In the genomic region with DNA sequence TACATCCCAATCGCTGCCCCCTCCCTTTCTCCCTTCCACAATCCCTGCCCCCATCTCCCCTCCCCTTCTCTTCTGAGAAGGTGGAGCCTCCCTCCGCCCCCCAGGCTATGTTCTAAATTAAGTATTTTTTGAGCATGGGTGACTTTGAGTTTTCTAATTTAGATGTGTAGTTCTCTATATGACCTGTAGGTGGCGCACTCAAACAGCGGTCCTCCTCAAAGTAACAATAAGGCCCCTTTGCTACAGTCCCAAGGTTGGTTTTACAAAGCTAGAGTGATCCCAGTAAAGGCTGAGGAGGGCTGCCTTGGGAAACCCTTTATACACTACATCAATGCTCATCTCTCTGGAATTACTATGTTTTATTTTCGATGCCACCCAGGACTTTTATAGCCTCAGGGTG, we compare ENCODE assay signal across 9 mouse cellular contexts.
DNase-seq lines count a peak whose midpoint lies in the region; ATAC-seq and TF ChIP-seq lines count a peak whose summit lies in the region.
"Had no signal": no experiment of that assay in that cellular context is flagged by ENCODE, and none has a peak within 500 bp of the region (broad histone marks: within the 10 kb centered on the region; RNA-seq: fewer than 3 reads in every experiment).

No protein-coding gene starts in this region.

- H3K4me2 ChIP-seq in embryonic facial prominence, embryonic 11.5 days (ENCODE audit: low read depth, low read length) = no peak overlapping the region
- no peak overlapping the region for H3K4me2 ChIP-seq in lung, embryonic 14.5 days
- H3K4me2 ChIP-seq: limb, embryonic 12.5 days had no signal

- no peak overlapping the region for H3K27ac ChIP-seq in embryonic facial prominence, embryonic 11.5 days (replicated peaks; ENCODE audit: low read depth, low read length)
- no peak overlapping the region for H3K27ac ChIP-seq in embryonic facial prominence, embryonic 10.5 days (replicated peaks)
- no peak overlapping the region for H3K27ac ChIP-seq in lung, embryonic 14.5 days (ENCODE audit: low read depth)
- H3K27ac ChIP-seq: limb, embryonic 12.5 days had no signal

- TF ChIP-seq CTCF in lung, embryonic 14.5 days (IDR thresholded peaks at IDR 0.05; ENCODE audit: low read depth) = peak; percentile 76

- no peaks in the 10 kb centered on the region for H3K36me3 ChIP-seq in embryonic facial prominence, embryonic 11.5 days (replicated peaks; ENCODE audit: control insufficient read depth, insufficient read depth, low read depth, low read length)
- H3K36me3 ChIP-seq in embryonic facial prominence, embryonic 10.5 days (replicated peaks) = no peaks in the 10 kb centered on the region
- H3K36me3 ChIP-seq in lung, embryonic 14.5 days (ENCODE audit: insufficient read depth) = no peaks in the 10 kb centered on the region
- H3K36me3 ChIP-seq: limb, embryonic 12.5 days had no signal

- no peaks in the 10 kb centered on the region for H3K4me1 ChIP-seq in embryonic facial prominence, embryonic 11.5 days (ENCODE audit: control insufficient read depth, insufficient read depth, low read length)
- 0 out of 2 replicates have a peak, but pooled peaks cover 4% of the 10 kb centered on the region for H3K4me1 ChIP-seq in embryonic facial prominence, embryonic 10.5 days
- H3K4me1 ChIP-seq in lung, embryonic 14.5 days (ENCODE audit: insufficient read depth) = no peaks in the 10 kb centered on the region
- H3K4me1 ChIP-seq: limb, embryonic 12.5 days had no signal

- no peak overlapping the region for H3K9ac ChIP-seq in embryonic facial prominence, embryonic 11.5 days (replicated peaks; ENCODE audit: low read length)
- H3K9ac ChIP-seq in lung, embryonic 14.5 days = no peak overlapping the region
- H3K9ac ChIP-seq: limb, embryonic 12.5 days had no signal

- no peak overlapping the region for H3K4me3 ChIP-seq in embryonic facial prominence, embryonic 11.5 days (ENCODE audit: low read depth, low read length)
- no peak overlapping the region for H3K4me3 ChIP-seq in embryonic facial prominence, embryonic 10.5 days
- no peak overlapping the region for H3K4me3 ChIP-seq in lung, embryonic 14.5 days (ENCODE audit: low read depth, low read length)
- H3K4me3 ChIP-seq: limb, embryonic 12.5 days had no signal

- peak; percentile 67 for DNase-seq in embryonic facial prominence, embryonic 11.5 days (ENCODE audit: low spot score)
- no peak for DNase-seq in embryonic facial prominence, embryonic 10.5 days (ENCODE audit: low spot score)
- peak; percentile 70 for DNase-seq in lung, embryonic 14.5 days
- no peak for DNase-seq in lung, adult 18-20 months
- peak; percentile 74 for DNase-seq in retina, embryonic 14.5 days (ENCODE audit: low spot score)
- DNase-seq in urinary bladder, postnatal 10 days (ENCODE audit: low spot score) = no peak
- no peak for DNase-seq in B cell, adult 2 months

- no peaks in the 10 kb centered on the region for H3K9me3 ChIP-seq in embryonic facial prominence, embryonic 11.5 days (replicated peaks; ENCODE audit: control insufficient read depth, low read length)
- no peaks in the 10 kb centered on the region for H3K9me3 ChIP-seq in embryonic facial prominence, embryonic 10.5 days
- no peaks in the 10 kb centered on the region for H3K9me3 ChIP-seq in lung, embryonic 14.5 days (ENCODE audit: low read depth, low read length)
- H3K9me3 ChIP-seq: limb, embryonic 12.5 days had no signal

- WGBS in embryonic facial prominence, embryonic 11.5 days = 26% methylated on average over 5 of the region's 5 CpGs
- 29% methylated on average over 5 of the region's 5 CpGs for WGBS in embryonic facial prominence, embryonic 10.5 days
- WGBS in lung, embryonic 14.5 days = 28% methylated on average over 5 of the region's 5 CpGs

- ATAC-seq in embryonic facial prominence, embryonic 11.5 days (replicated peaks; ENCODE audit: insufficient number of reproducible peaks, low FRiP score, low TSS enrichment, low read depth) = no peak
- ATAC-seq in lung, embryonic 14.5 days (ENCODE audit: insufficient read depth) = no peak
- ATAC-seq in common myeloid progenitor, adult 5-6 weeks (replicated peaks; ENCODE audit: low read depth, poor library complexity, severe bottlenecking) = peak; percentile 77

- H3K27me3 ChIP-seq in embryonic facial prominence, embryonic 11.5 days (ENCODE audit: control insufficient read depth, insufficient read depth, low read length) = no peaks in the 10 kb centered on the region
- no peaks in the 10 kb centered on the region for H3K27me3 ChIP-seq in embryonic facial prominence, embryonic 10.5 days (replicated peaks; ENCODE audit: low read depth, poor library complexity, severe bottlenecking)
- no peaks in the 10 kb centered on the region for H3K27me3 ChIP-seq in lung, embryonic 14.5 days (ENCODE audit: insufficient read depth, low read length)

Comparison
In these comparisons a context has a peak if more than half of its experiments do, and no peak if none do; other contexts are left out.
1. DNase-seq: peak in embryonic facial prominence, embryonic 11.5 days (single experiment), lung, embryonic 14.5 days (single experiment) and retina, embryonic 14.5 days (single experiment); none in embryonic facial prominence, embryonic 10.5 days (single experiment), lung, adult 18-20 months (0 of 2), urinary bladder, postnatal 10 days (single experiment) and B cell, adult 2 months (0 of 2).